Mouse (Mus musculus): ENCODE results near the gene Dcst1.

GRCm38 (mm10) chr3:89359630-89360029 lies 5.4 kb downstream of the Dcst1 start:
- no peak for TF ChIP-seq CTCF (conservative IDR thresholded peaks at IDR 0.05; ENCODE audit: insufficient read depth, insufficient read length, low read depth, low read length)
- no peak for TF ChIP-seq POLR2A (IDR thresholded peaks at IDR 0.05; ENCODE audit: low read depth, low read length)

Measured in kidney, adult 2 months (tissue).